Mouse (Mus musculus) limb, embryonic 14.5 days (tissue): ENCODE data around the gene Oxt. TPM values are rescaled to one million over a fixed set of nuclear protein-coding genes. Genes with fewer than 3 reads are reported as not detected.
A peak's percentile ranks its signal among the peaks of the same experiment; 100 is the strongest.
"Not testable (repeated sequence)": the region's sequence is repeated elsewhere in the genome, so short reads cannot be mapped to it uniquely, and the experiment has no call there.

Source experiments
- ATAC-seq: fragments of 200-750 bp; cut with Nextera tagmentation; 2 replicates; pipeline ENCODE4 v1.8.0; 2017; ENCODE audit warnings: low read depth, moderate number of reproducible peaks, moderate TSS enrichment; ENCODE audit not compliant: low FRiP score
- DNase-seq: peaks from one replicate; pipeline ENCODE4 v3.0.0-alpha.2; 2015; ENCODE audit warnings: low spot score
- H3K27ac ChIP-seq: fragments of 300-500 bp; sonication (generic); replicated peaks from 2 replicates; pipeline ENCODE4 v1.5.1; 2014; ENCODE audit warnings: low read depth, mild to moderate bottlenecking, low read length, moderate library complexity, mixed read lengths
- H3K27me3 ChIP-seq: fragments of 300-500 bp; sonication (generic); 2 replicates; pipeline ENCODE4 v1.6.1; 2014; ENCODE audit warnings: low read length, mixed read lengths; ENCODE audit not compliant: control insufficient read depth, insufficient read depth
- H3K36me3 ChIP-seq: fragments of 300-500 bp; sonication (generic); 2 replicates; pipeline ENCODE4 v1.6.1; 2014; ENCODE audit warnings: mild to moderate bottlenecking, low read length, moderate library complexity, mixed read lengths; ENCODE audit not compliant: control insufficient read depth, insufficient read depth
- H3K4me1 ChIP-seq: fragments of 300-500 bp; sonication (generic); 2 replicates; pipeline ENCODE4 v1.6.1; 2014; ENCODE audit warnings: antibody characterized with exemption, low read length, mixed read lengths; ENCODE audit not compliant: control insufficient read depth, insufficient read depth
- H3K4me2 ChIP-seq: fragments of 300-500 bp; sonication (generic); replicated peaks from 2 replicates; pipeline ENCODE4 v1.6.1; 2014; ENCODE audit warnings: low read depth, mild to moderate bottlenecking, low read length, moderate library complexity; ENCODE audit not compliant: severe bottlenecking
- H3K4me3 ChIP-seq: fragments of 300-500 bp; sonication (generic); replicated peaks from 2 replicates; pipeline ENCODE4 v1.5.1; 2014; ENCODE audit warnings: low read length
- H3K9ac ChIP-seq: fragments of 300-500 bp; sonication (generic); 2 replicates; pipeline ENCODE4 v1.6.1; 2014; ENCODE audit warnings: mild to moderate bottlenecking, low read depth, low read length, moderate library complexity; ENCODE audit not compliant: severe bottlenecking
- H3K9me3 ChIP-seq: fragments of 300-500 bp; sonication (generic); 2 replicates; pipeline ENCODE4 v1.6.1; 2016; ENCODE audit warnings: low read length; ENCODE audit not compliant: control insufficient read depth
- POLR2A ChIP-seq: fragments of 200-500 bp; IDR thresholded peaks from 2 replicates; pipeline ENCODE4 v1.8.0; 2012; ENCODE audit warnings: inconsistent platforms, mild to moderate bottlenecking, moderate library complexity, borderline replicate concordance; ENCODE audit not compliant: insufficient read depth, insufficient read length; ENCODE audit errors: extremely low read depth
- WGBS: fragments of 180-500 bp; shearing (Covaris S2); extraction: QIAGEN DNeasy Blood & Tissue Kit; methylation state at CpG from one replicate; pipeline ENCODE4 v1.1.7; 2014; 5-methylcytosine and 5-hydroxymethylcytosine counted together
- polyA plus RNA-seq, 2 experiments: library from polyadenylated mRNA; depleted of rRNA in 1 of 2; stranded (reverse) in 1 of 2; unstranded in 1 of 2; fragments of >200 nt; fragmentation: Nextera tagmentation in 1 of 2; extraction: Ambion mirVana in 1 of 2; gene quantifications; 2 replicates each; pipeline versions ENCODE4 v1.2.1 to v1.2.3; 2012 to 2014

Oxt gene
- polyA plus RNA-seq, 2 experiments = 0.19 TPM; not detected in 1

GRCm38 (mm10) chr2:130564983-130565382 lies 11.0 kb upstream of the Oxt start:
- Histone ChIP-seq H3K4me1 (peaks cover 14% of the 10 kb centered on the region), H3K27me3 (no peaks in the 10 kb centered on the region), H3K36me3 (peaks cover 16% of the 10 kb centered on the region), H3K4me3 (no peak overlapping the region), H3K27ac (no peak overlapping the region), H3K9me3 (no peaks in the 10 kb centered on the region), H3K4me2 (peak overlapping the region; percentile 55; the same call in 1 of the 2 replicates), H3K9ac (peak overlapping the region; percentile 86; the same call in 1 of the 2 replicates)
- no peak for TF ChIP-seq POLR2A
- no peak for ATAC-seq
- DNase-seq = no peak
- WGBS = 69% methylated on average over 8 of the region's 8 CpGs

GRCm38 (mm10) chr2:130568921-130569320 lies 7.1 kb upstream of the Oxt start:
- WGBS = 76% methylated on average over 4 of the region's 4 CpGs
- ATAC-seq = no peak
- no peak for DNase-seq
- no peak for TF ChIP-seq POLR2A
- H3K4me2 ChIP-seq = no peak overlapping the region
- peaks cover 16% of the 10 kb centered on the region for H3K36me3 ChIP-seq
- peaks cover 10% of the 10 kb centered on the region for H3K4me1 ChIP-seq
- H3K27me3 ChIP-seq = no peaks in the 10 kb centered on the region
- H3K27ac ChIP-seq = no peak overlapping the region
- H3K4me3 ChIP-seq = no peak overlapping the region
- H3K9ac ChIP-seq = no peak overlapping the region
- no peaks in the 10 kb centered on the region for H3K9me3 ChIP-seq

- no peak overlapping the region for H3K27ac ChIP-seq
- ATAC-seq = no peak
- no peak overlapping the region for H3K4me2 ChIP-seq
- peaks cover 16% of the 10 kb centered on the region for H3K36me3 ChIP-seq
- no peaks in the 10 kb centered on the region for H3K9me3 ChIP-seq
- H3K9ac ChIP-seq = no peak overlapping the region
- DNase-seq = no peak
- TF ChIP-seq POLR2A = no peak
- H3K4me3 ChIP-seq = no peak overlapping the region
- H3K27me3 ChIP-seq = peaks cover 3% of the 10 kb centered on the region; the same call in 1 of the 2 replicates
- peaks cover 3% of the 10 kb centered on the region for H3K4me1 ChIP-seq
These were observed 6.0 kb upstream of the Oxt start for GRCm38 (mm10) chr2:130569926-130570325.

GRCm38 (mm10) chr2:130574960-130575359 lies 1.0 kb upstream of the Oxt start:
- H3K27ac ChIP-seq = no peak overlapping the region
- DNase-seq (no peak), ATAC-seq (no peak)
- no peaks in the 10 kb centered on the region for H3K9me3 ChIP-seq
- TF ChIP-seq POLR2A = no peak
- no peak overlapping the region for H3K4me3 ChIP-seq
- peaks cover 49% of the 10 kb centered on the region for H3K27me3 ChIP-seq
- no peak overlapping the region for H3K4me2 ChIP-seq
- WGBS = 77% methylated on average over 5 of the region's 5 CpGs
- H3K4me1 ChIP-seq = no peaks in the 10 kb centered on the region
- no peaks in the 10 kb centered on the region for H3K36me3 ChIP-seq
- H3K9ac ChIP-seq = no peak overlapping the region

- WGBS = 2% methylated on average over 18 of the region's 32 CpGs
These were observed 591 bp downstream of the Oxt start for GRCm38 (mm10) chr2:130576564-130576963.

GRCm38 (mm10) chr2:130577021-130577420 lies 1.0 kb downstream of the Oxt start:
- peak overlapping the region; percentile 25; the same call in 1 of the 2 replicates for H3K9ac ChIP-seq
- H3K27me3 ChIP-seq = peaks cover 69% of the 10 kb centered on the region
- TF ChIP-seq POLR2A = no peak
- H3K36me3 ChIP-seq = no peaks in the 10 kb centered on the region
- H3K4me3 ChIP-seq = peak overlapping the region; percentile 33
- 4% methylated on average over 9 of the region's 9 CpGs for WGBS
- peaks cover 6% of the 10 kb centered on the region; the same call in 1 of the 2 replicates for H3K4me1 ChIP-seq
- no peaks in the 10 kb centered on the region for H3K9me3 ChIP-seq
- no peak for DNase-seq
- ATAC-seq = no peak
- H3K27ac ChIP-seq = no peak overlapping the region
- peak overlapping the region; percentile 50 for H3K4me2 ChIP-seq

More at GRCm38 (mm10) chr2:130576564-130576963, 591 bp downstream of the Oxt start:
- ATAC-seq, H3K36me3 ChIP-seq, DNase-seq, H3K27ac ChIP-seq, H3K4me1 ChIP-seq, H3K9me3 ChIP-seq: not testable (repeated sequence)
- H3K4me2 ChIP-seq = peak overlapping the region; percentile 50
- peak overlapping the region; percentile 33 for H3K4me3 ChIP-seq
- peaks cover 65% of the 10 kb centered on the region for H3K27me3 ChIP-seq
- peak overlapping the region; percentile 25; the same call in 1 of the 2 replicates for H3K9ac ChIP-seq
